Mouse (Mus musculus): ENCODE data around the gene Rhot1. TPM values are rescaled to one million over a fixed set of nuclear protein-coding genes. Genes with fewer than 3 reads are reported as not detected.
A peak's percentile ranks its signal among the peaks of the same experiment; 100 is the strongest.

Rhot1 gene
- total RNA-seq, 2 experiments from 2014 or later: 56.5 to 69.3 TPM

DNA sequence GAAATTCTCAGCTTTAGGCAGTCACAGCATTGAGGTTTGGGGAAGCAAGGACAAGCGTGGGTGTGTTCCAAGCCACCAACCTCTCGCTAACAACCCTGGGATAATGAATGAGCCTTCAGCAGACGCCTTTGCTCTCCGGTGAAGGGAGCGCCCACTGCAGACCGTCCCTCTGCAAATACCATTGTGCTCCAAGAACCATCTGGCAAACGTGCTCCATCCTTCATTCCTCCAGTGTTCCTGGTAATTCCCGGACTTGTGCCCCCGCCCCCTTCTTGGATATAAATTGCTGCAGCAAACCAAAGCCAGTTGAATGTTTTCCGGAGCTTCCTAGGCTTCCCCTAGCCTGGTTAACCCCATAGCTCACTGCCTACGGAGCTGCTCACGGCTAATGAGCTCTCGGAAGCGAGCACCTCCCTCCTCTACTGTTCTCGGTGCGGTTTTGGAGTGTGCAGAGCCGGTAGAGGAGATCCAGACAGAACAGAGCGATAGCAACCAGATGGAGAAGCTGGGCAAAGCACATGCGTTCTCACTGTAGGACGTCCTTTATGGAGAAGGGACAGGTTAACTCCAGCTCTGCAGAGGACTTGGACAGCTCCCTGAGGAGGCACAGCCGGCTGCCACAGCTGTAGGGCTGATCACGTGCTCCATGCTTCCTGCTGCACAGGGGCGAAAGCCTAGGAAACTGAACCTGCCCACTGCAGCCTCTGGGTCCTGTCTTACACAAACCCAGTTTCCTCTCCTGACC lies 81.1 kb downstream of the Rhot1 start:
- DNase-seq: peak; percentile 58

DNA sequence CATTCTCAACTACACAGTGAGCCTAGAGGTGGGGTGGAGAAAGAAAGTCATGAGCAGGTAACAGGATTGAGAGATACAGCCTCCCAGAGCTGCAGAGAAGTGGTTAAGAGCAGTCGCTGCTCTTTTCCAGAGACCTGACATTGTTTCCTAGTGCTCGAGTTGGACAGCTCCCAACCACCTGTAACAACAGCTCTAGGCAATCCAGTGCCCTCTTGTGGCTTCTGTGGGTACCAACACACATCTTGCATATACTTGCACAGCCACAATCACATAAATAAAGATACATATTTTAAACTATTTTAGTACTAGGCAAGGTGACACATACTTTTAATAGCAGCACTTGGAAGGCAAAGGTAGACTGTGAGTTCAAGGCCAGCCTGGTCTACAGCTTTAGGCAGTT lies 82.2 kb downstream of the Rhot1 start:
- DNase-seq: no peak

DNA sequence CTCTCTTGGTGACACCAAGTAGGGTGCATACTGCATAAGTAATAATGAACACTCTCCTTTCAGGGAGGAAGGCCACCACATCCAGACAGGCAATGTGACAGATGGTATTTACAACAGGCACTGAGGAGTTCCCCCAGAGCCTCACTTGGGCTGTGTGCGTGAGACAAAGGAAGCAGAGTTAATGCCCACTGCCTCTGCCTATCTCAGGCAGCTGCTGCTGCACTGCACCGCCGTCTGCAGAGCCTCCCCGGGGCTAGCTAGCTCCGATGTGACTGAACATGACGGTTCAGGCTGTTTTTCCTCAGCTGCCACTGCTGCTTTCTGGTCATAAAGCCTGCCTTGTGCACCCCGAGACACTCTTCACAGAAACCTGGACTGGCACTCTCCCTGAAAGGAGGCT lies 83.6 kb downstream of the Rhot1 start:
- no peak for DNase-seq

DNA sequence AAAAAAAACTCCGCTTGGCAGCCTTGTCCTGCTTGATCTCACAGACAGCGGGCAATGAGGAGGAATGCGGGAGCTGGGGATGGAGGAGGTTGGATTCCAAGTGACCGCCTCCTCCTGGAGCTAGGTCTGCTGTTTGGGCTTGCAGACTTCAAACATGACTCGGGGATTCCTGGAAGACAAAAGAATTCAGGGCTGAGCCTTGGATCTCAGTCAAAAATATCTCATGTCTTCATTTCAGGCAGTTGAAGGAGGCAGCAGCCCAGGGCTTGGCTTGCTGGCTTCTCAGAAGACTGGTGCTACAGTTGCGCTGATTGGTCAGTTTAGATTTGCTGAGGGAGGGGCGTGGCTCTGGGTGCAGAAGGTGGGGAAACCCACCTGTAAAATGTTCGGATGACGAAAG lies 86.2 kb downstream of the Rhot1 start:
- no peak for DNase-seq

DNA sequence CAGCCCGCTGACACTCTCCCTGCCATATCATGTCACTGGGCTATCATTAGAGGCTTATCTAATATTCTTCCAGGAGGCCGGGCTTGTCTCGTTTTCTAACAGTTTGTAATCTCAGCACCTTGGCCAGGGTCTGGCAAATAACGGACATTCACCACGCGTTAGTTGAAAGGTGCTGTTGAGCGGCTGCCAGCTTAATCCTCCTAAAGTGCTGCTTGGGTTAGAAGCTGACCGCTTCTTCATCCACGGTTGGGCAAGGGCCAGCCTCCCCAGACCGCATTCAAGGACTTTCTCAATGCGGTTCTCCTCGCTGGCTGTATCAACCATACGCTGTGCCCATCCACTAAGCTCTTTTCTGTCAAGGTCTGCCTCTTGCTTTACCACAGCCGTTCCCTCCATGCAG lies 87.0 kb downstream of the Rhot1 start:
- no peak for DNase-seq

DNA sequence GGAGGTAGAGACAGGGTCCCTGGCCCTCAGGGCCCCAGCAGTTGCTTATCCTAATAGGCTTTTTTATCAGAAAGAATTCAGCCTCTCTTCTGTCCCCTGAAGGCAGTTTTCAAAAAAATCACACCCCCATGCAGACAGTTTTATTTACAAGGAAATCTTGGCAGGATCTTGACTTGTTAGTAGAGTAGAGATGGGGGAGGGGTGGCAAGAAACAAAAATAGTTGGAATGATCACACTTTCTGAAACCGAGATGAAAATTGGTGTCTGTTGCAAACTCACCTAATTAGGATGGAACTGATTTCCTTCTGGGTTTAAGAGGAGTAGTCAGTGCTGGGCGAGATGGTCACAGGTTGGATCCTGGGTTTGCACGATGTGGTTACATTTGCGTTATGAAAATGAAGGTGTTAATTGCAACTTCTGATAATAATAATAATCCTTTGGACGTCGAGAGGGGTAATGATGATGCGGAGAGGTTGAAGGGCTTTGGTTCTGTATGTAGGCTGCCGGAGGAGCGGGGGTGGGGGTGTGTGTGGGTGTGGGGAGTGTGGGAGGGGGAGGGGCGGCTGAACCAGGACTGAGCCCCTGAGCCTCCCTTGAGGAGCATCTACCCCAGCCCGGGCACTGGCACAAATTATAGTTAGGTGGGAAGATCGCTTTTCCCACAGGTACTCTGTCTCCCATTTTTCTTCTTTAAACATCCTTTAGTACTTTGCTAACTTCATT lies 90.9 kb downstream of the Rhot1 start:
- no peak for DNase-seq

DNA sequence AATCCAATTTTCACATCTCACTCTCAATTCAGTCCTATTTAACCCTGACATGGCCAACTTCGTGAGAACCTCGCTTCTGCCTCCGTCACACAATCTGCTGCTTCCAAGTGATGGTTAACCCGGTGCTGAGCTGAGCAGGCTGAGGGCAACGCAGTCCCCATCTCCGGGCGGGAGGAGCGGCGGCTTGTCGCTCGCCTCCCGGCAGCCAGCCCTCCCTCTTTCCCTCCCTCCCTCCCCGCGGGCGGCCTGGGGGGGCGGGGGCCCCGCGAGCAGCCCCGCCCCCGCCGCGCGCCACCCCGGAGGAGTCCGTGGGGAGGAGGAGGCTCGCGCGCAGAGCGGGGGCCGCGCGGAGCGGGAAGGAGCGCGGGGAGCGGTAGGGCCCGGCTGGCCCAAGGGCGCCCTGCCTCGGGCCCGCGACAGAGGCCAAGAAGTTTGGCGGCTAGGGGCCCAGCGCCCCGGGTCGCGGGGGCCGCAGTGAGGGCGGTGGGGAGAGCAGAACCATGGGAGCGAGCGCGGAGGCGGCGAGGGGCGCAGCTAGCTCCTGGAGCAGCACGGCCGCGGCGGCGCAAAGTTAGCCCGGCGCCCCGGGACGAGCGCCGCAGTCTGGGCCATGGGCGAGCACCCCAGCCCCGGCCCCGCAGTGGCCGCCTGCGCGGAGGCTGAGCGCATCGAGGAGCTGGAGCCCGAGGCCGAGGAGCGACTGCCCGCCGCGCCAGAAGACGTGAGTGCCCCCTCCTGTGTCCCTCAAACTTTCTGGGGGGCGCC lies 91.9 kb downstream of the Rhot1 start, which contains the start of gene Rhbdl3:
TSS of gene Rhbdl3 (plus strand) at position 362 of the 765 bp plus-strand sequence.
- DNase-seq: peak; percentile 66

DNA sequence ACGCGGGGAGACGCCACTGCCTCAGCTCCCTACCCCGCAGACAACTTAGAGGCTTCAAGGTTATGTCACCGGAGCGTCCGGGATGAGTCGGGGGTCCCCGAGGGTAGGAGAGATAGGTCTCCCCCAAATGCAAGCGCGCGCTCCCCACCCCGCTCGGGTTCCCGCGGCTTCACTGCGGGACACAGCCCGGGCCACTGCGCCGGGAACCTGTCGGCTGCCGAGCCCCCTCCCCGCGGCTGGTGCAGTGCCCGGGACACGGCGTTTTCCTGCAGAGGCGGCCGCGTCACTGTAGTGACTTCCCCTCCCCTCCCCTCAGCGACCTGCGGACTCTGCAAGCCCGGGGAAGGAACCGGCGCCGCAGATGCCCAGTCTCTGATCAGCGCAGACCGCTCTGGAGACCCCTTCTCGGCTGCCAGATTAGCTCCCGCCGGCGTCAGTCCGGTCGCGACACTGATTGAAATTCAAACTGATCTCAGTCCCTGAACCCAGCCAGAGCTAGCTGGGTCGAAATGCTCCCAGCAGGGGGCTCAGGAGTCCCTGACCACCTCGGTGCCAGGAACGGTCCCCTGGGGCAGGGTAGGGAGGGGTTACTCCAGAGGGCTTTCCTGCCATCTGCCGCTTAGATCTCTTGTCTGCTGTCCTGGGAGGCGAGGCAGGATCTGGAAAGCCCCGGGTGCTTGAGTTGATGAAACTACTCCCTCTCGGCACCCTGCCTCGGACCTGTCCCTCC lies 92.7 kb downstream of the Rhot1 start:
- peak; percentile 67 for DNase-seq

DNA sequence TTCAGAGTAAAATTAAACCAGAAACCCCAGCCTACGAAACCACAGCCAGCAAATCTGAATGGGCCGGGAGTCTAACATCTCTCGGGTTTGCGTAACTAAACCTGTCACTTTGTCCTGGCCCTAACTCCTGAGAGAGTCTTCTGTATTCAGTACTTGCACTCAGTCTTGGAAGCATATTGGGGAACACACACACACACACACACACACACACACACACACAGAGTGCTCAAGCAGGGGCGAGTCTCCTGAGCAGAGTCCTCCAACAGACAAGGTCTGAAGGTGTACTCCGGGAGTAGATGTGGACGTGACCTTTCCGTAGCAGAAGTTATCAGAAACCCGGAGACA lies 93.2 kb downstream of the Rhot1 start:
- no peak for DNase-seq

DNA sequence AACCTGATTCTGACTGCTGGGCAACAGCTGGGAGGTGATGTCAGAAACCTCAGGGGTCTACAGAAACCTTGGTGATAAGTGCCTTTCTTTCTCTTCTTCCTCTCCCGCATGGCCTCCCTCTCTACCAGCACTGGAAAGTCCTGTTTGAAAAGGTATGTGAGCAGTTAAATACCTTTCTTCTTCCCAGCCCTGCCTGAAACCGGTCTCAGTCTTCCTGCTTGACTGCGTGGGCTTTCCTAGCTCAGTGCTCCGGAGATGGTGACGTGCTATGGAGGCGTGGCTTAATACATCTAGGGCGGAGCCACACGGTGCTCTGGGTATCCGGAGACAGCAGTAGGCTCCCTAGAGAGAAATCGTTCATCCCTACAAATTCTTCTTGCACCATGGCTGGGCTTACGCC lies 93.7 kb downstream of the Rhot1 start:
- peak; percentile 69 for DNase-seq

DNA sequence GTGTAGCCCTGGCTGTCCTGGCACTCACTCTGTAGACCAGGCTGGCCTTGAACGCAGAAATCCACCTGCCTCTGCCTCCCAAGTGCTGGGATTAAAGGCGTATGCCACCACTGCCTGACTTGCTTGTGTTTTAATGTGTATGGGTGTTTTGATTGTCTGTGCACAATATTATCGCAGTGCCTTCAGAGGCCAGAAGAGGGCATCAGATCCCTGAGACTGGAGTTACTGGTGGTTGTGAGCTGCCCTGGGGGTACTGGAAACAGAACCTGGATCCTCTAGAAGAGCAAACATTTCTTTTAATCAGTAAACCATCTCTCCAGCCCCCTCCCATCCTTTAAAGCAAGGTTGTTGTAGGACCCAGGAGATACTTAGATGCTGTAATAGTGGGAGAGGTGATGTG lies 94.9 kb downstream of the Rhot1 start:
- no peak for DNase-seq

DNA sequence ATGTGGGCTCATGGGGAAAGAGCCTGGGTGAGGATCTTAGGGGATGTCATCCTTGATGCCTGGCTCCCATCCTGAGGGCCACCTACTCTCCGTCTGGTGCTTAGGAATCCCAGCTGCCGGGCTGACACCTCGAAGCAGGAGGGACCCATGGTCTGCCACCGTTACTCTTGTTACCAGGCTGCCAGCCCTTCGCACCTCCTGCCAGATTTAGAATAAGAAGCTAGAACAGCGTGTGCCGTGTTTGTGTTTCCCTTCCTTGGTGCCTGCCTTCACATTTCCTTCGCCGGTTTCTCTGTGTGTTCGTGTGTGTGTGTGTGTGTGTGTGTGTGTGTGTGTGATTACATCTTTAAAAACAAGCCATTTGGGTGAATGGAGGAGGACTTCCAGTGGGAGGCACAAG lies 96.0 kb downstream of the Rhot1 start:
- no peak for DNase-seq

DNA sequence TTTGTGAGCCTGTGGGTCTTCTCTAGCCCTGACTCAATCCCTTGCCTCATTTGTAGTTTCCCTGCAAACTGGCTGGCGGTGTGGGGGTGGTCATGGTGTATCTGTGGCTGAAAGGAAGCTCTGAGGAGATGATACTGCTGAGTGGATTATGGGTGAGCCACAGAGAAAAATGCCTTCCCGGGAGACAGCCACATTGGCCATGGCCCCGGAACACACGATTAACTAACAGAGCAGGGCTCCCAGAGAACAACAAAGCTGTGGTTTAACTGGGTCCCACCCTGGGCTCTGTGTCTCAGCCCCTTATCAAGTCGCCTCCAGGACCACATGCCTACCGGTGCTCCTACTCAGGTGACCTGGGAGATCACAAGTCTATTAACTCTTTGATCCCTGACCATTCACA lies 99.7 kb downstream of the Rhot1 start:
- DNase-seq: no peak

DNA sequence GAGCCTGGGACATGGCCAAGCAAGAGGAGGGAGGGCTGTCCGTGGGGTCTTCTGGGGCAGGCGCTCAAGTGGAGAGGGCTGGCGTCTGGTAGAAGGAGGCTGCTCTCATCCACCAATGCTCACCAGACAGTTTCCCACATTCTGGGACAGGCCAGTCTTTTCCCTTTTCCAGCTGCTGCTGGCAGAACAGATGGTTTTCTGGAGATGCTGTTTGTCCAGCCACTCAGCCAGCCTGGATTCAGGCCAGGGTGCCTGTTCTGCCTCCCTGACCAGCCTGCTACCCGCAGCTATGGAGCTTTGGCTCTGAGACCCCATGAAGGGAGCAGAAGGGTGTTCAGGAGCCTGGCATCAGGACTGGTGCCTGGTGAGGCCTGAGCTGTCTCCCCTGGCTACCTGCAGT lies 102.5 kb downstream of the Rhot1 start:
- DNase-seq: no peak

DNA sequence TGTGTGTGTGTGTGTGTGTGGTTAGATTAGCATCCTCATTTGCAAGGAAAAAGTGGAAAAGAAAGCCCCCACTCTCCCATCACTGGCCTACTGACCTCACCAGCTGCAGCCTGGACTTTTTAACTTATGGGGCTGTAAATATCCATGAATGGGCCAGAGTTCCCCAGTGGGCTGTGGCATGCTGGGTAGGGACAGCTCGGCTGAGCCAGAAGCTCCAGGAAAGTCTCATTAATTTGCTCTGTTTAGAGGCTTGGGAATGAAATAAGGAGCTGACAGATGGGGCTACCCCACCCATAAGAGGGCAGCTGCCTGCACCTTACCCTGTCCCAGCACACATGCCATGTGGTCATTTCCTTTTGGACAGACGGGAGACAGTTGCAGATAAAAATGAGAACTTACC lies 103.2 kb downstream of the Rhot1 start:
- no peak for DNase-seq

DNA sequence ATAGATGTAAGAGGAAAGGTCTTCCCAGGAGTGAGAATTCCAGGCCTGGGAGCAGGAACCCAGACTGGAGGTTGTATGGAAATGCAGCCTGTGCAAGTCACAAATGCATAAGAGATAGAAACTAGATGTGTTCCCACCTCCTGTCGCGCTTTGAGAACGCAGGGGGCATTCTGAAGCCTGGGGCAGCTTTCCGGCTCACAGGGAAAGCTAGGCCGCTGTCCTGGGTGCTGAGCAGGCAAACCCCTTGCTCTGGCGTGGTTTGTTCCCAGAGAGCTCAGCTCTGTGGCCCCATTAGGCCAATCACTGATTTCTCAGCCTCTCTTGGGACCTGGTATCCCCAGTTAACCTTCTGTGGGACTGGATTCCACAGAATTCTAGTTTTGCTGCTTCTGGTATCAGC lies 103.7 kb downstream of the Rhot1 start:
- peak; percentile 60 for DNase-seq

DNA sequence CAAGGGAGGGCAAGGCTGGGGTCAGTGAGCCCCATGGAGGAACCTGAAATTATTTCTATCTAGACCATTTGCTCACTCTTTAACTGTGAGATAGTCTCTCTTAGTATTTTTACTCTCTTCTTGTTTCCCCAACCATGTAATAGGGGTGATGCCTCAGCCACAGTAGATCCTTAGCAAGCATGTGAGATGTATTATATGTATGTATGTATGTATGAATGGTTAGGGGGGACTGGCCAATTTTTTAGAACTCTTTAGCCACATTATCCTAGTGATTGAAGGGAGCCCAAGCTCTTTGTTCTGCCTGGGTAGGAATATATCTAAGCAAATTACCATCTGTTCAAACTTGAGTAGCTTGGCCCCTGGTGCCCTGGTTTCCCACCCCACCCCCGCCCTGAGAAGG lies 104.6 kb downstream of the Rhot1 start:
- DNase-seq: no peak

DNA sequence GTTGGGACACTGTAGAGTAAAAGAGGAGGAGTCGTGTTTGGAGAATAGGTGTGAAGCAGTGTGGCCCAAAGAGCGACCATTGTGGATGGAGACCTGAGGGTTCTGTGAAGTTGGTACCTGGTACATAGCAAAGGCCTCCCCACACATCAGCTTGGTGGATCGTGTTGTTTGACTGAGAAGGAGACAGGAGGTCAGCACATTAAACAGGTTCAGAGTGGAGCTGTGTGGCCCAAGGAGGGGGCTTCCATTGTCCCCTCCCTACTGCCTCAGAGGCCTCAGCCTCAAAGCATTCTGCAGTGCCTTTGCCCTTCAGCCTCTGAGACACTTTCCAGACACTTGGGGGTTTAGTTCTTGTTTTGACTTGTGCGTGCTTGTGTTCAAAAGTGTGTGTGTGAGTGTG lies 105.1 kb downstream of the Rhot1 start:
- DNase-seq: no peak

DNA sequence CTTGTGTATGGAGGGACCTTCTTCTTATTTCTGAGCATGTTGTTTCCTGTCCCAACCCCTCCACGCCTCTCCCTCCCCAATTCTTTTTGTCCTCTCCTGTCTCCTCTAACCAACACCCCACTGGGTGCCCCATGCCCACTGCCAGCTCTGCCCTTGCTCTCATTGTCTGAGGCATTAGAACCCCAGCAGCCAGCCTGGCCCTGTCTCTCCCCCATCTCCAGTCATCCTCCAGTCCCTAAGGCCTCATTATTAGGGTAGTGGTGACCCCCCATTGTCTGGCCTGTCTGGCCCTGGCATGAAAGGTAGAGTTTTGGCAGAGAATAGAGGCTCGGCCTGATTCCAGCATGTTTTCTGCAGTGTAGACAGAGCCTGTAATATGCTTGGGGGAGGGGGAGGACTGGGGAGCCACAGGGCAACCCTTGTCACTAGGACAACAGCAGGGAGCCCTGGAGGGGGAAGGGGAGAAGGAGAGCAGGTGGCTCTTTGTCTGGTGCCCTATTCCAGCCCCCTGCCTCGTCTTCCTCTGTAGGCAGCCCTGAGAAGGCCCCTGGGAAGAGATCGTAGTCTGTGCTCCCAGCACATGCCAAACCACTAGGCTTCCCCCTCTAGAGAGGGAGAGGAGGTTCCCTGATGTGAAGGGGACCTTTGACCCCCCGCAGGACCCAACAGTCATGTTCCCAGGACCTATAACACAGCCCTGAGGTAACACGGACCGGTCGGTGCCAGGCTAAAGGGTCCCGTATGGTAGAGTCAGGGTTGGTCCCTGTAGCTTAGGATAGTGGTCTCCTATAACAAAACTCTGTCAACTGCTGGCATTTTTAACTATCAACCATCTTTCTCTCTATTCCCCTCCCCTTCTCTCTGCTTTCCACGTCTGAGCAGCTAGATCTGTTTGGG lies 107.2 kb downstream of the Rhot1 start:
- no peak for DNase-seq
